Mouse (Mus musculus) adrenal gland, postnatal 0 days (tissue): ENCODE data around the gene Ier5l. TPM values are rescaled to one million over a fixed set of nuclear protein-coding genes. Genes with fewer than 3 reads are reported as not detected.

Experiments
- polyA plus RNA-seq: library from polyadenylated mRNA; unstranded; fragments of >200 nt; fragmentation: Nextera tagmentation; extraction: Ambion mirVana; gene quantifications from 2 replicates; pipeline ENCODE4 v1.2.1, GENCODE M21; 2015

Gene Ier5l
- polyA plus RNA-seq: 5.2 and 5.4 TPM in 2 replicates

GRCm38 (mm10) chr2:30474039-30474438 is at the start of gene Ier5l:
Ier5l (minus strand) TSS chr2:30474219.

Other genes with a start within 250 kb of the Ier5l start
- gene Lrrc8a, start 236.5 kb downstream of the Ier5l start, polyA plus RNA-seq: 31.8 and 34.7 TPM in 2 replicates
- 0.11 and 0.12 TPM in 2 replicates for gene Gm28035, start 233.7 kb downstream of the Ier5l start, polyA plus RNA-seq
- 7.4 and 9.5 TPM in 2 replicates for gene Phyhd1, start 208.0 kb downstream of the Ier5l start, polyA plus RNA-seq
- not detected in 2 replicates for gene Gm28038, start 193.2 kb downstream of the Ier5l start, polyA plus RNA-seq
- gene Dolk, start 187.9 kb downstream of the Ier5l start, polyA plus RNA-seq: 23.1 and 40.6 TPM in 2 replicates
- 16.5 and 23.9 TPM in 2 replicates for gene Nup188, start 187.8 kb downstream of the Ier5l start, polyA plus RNA-seq
- 64.0 and 93.0 TPM in 2 replicates for gene Sh3glb2, start 114.9 kb downstream of the Ier5l start, polyA plus RNA-seq
- 8.7 and 17.0 TPM in 2 replicates for gene Miga2, start 110.0 kb downstream of the Ier5l start, polyA plus RNA-seq
- 17.3 and 17.9 TPM in 2 replicates for gene Dolpp1, start 82.0 kb downstream of the Ier5l start, polyA plus RNA-seq
- 27.0 and 27.9 TPM in 2 replicates for gene Crat, start 58.4 kb downstream of the Ier5l start, polyA plus RNA-seq
- 90.2 and 99.4 TPM in 2 replicates for gene Ptpa, start 58.2 kb downstream of the Ier5l start, polyA plus RNA-seq
- 2.5 and 3.7 TPM in 2 replicates for gene Cstad, start 120.8 kb upstream of the Ier5l start, polyA plus RNA-seq